Mouse (Mus musculus) ZHBTc4 (cell line): ENCODE measurements at regions not wholly inside any gene's neighbourhood (a gene's known extent, or its start where the extent isn't known, plus 50 kb on each side); places are given as distances from the start of the nearest gene placed in this dataset.
A peak's percentile ranks its signal among the peaks of the same experiment; 100 is the strongest.
"Not testable (repeated sequence)": the region's sequence is repeated elsewhere in the genome, so short reads cannot be mapped to it uniquely, and the experiment has no call there.

ENCODE experiments used
- DNase-seq: peaks from one replicate; pipeline ENCODE4 v3.0.0-alpha.2; 2011; ENCODE audit warnings: low read depth, low spot score

DNA sequence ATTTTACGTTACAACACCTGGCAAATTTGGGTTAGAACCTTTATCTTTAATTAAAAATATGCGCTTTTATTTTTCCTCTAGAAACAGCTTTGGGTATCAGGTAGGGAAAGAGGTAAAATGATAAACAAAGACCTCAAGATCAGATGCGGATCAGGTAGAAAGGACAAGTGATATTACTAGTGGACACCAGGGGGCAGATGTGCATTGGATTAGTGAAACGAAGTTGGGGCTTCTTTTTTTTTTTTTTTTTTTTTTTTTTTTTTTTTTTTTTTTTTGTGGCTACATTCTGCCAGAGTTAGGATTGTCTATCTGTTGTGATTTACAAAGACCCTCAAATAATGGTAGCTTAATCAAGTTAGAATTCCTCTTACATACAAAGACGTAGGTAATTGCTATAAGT lies 153.8 kb downstream of the Cd109 start:
- DNase-seq: peak; percentile 61

DNA sequence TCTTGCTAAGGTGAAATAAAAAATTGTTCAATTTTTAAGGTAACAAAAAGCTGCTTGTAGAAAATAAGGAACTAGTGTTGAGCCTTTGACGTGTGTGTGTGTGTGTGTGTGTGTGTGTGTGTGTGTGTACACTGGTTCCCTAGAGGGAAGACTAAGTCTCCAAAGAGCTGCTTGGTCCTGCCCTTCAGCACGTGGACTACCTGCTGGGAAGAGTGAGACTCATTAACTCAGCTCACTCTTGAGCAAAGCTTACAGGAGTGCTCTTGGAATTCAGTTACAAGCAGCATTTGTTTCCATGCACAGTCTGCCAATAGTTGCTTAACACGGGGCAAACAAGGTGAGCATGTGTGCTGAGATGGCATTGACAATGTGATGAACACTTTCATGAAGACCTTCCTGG lies 158.6 kb downstream of the Cd109 start:
- DNase-seq: no peak

DNA sequence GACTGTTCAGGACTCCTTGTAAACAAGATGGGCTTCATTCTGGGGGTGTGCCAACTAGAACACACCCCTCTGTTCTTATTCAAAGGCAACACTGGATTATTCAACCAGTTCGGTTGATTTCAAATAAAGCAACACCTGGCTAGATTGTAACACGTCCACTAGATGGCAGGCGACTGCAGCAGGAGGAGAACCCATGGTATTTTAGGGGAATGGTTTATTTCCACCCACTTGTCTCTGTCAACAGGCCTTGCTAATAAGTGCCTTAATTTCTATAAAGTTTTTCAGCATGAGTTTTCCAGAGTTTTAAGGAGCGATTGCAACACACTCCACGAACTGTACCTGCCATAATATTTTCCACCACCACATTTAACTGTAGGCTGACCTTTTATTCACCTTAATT lies 160.1 kb downstream of the Cd109 start:
- DNase-seq: peak; percentile 74

DNA sequence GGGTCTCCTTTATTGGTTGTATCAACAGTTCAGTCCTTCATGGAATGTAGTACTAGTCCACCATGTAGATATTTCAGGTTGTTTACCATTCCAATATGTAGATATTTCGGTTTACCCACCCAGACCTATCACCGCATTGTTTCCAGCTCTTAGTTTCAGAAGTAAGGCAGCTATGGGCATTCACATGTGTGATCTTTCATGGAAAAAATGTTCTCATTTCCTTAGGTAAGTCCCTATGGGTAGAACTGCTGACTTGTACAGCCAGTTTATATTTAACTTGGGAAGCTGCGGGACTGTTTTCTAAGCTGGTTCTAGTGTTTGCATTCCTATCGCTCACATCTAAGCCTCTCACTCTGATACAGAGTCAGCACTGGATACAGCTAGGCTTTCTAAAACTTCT lies 165.2 kb downstream of the Cd109 start:
- DNase-seq: no peak

DNA sequence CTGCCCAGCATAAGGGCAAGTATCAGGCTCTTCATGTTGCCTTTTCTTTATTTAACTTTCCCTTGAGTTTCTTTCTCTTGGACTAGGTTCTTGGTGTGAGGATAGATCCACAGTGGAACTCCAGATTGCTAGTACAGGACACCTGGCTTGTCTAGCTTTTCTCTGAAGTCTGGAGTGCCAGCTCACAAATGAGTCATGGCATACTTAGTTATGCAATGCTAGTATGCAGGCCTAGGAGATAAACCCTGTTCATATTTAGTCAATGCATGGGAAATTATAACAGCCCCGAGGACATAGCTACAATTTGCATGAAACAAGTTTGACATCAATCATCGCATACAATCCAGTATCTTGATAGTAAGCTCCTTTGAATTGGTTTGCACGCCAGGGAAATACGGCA lies 167.0 kb downstream of the Cd109 start:
- no peak for DNase-seq

DNA sequence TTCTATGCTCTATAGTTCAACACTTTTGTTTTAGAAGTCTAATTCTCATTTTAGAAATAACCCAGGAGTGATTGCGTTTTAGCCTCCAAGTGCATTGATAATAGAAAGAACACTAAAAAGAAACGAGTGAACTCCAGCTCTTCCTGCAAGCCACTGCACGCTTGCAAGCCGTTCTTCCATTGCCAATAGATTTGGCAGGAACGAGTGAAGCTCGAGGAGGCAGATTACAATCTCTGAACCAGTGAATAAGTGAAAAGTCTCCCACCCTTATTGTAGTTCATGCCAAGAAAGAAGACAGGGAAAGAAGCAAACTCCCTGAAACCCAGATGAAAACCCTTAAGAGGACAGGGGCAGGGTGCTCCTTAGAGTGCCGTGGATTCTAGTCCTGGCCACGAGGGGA lies 167.5 kb downstream of the Cd109 start:
- no peak for DNase-seq

DNA sequence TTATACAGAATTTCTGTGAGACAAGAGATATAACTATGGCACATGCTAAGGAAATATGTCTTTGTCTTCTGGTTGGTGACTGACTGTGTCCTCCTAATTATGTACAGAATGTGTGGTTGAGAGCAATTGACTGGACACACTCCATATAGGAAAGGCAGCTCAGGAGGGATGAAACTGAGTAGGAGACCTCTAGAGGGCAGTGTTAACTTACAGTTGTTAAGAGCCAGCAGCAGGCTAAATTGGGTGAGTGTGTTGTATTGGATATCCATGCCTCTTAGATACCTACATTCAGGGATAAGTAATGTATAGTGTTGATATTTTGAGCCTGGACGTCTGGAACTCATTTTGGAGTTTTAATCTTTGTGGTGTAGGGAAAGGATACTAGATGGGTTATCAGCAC lies 172.5 kb downstream of the Cd109 start:
- DNase-seq: peak; percentile 39

DNA sequence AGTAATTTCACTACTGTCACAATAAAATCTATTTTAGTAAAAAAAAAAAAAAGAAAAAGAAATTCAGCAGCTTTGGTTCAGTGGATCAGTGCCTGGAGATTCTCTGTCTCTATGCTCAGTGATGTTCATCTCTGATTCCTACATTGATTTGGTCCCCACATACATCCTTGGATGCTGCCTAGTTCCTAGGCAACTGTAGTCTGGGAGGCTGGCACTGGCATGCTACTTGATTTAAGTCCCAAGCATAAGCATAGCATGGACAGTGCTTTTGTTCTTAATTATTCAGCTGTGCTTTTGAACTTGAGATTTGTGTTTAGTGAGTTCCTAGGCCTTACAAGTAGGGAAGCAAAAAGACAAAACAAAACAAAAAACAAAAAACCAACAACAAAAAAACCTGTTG lies 174.4 kb downstream of the Cd109 start:
- no peak for DNase-seq

DNA sequence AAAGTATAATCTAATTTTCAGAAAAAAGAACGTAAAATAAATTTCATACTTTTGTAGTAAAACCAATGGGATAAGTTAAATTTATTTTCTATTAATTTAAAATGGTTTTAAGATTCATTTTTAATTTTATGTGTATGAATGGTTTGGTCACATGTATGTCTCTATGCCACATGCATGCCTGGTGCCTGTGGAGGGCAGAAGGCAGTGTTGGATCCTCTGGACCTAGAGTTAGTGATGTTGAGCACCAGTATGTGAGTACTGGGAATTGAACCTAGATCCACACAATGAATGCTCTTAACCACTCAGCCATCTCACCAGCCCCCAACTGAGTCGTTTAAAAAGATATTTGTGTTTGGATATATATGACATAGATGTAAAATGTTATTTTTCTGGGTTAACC lies 174.8 kb downstream of the Cd109 start:
- no peak for DNase-seq

DNA sequence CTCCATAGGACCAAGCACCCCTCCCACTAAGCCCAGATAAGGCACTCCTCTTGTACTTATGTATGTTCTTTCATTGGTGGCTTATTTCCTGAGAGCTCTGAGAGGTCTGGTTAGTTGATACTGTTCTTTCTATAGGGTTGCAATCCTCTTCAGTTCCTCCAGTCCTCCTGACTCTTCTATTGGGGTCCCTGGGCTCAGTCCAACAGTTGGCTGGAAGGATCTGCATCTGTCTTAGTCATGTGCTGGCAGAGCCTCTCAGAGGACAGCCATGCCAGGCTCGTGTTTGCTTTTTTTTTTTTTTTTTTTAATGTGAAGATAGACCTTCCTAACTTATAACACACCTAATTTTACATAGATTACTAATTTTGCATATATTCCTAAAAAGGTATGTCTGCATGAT lies 180.5 kb downstream of the Cd109 start:
- no peak for DNase-seq

DNA sequence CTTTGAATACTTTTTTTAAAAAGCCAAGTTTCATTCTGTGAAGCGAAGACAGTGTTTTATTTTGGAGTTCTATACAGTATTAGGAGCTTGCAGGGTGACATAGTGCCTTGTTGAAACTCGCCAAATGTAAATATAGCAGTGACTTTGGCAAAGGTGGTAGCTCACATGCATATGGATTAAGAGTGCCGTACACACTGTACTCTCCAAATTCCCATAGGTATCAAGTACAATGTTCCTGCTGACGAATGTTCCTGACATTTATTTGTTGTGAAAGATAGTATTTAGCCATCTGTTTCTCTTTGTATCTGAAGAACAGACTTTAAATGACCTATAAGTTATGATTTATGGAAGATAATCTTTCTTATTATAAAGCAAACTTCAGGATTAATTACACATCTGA lies 201.9 kb downstream of the Cd109 start:
- no peak for DNase-seq

DNA sequence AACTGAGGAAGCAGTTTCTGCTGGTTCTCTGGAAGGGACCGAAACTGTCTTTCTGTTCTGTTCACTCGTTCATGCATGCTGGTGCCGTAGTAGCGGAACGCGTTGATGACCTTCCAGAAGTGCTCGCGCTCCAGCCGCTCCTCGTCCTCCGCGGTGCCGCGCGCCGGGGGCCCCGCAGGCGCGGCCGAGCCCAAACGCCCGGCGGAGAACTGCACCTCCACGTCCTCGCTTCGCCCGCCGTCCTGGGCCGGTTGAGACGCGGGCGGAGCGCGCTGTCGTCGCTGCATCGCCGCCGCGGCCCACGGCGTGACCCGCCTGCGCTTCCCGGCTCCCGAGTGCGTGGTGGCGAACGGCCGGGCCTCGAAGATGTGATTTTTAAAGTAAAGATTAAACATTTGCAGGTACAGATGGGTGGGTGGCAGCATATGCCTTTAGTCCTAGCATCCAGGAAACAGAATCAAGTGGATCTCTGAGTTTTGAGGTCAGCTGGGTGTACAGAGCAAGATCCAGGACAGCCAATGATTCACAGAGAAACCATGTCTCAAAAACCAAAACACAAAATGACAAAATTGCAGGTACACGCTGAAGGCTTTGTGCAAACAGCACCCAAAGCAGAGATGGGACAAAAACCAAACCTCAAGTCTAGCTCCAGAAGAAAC lies 206.3 kb downstream of the Cd109 start:
- DNase-seq: peak; percentile 13

DNA sequence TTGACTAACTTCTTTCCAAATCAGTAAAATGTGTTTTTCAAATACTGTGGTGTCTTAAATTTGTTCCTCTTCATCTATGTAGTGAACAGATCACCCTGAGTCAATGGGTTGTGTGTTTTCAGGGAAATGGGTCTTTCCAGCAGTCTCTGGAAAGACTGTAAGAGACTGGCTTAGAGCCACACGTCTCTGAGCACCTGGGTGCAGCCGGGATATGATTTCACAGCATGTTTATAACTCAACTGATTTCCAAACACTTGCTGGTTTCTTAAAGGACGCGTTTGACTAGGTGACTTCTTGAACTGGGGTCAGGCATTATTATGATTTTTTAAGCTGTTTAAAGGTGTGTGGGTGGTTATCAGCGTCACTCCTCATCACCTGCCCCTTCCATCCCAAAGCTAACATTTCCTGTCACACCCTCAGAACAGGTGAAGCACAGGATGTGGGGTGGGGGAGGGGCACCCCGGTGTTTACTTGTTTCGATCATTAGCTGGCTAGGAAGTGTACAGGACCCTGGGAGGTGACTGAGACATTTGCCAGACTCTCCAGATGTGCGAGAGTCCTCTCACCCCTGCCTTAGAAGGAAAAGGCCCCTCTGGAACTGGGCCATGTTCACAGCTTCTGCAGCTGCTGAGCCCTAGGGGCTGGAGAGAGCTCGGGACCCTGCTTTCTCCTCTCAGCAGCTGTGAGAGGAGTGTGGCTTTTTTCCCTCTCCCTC lies 229.8 kb downstream of the Cd109 start:
- no peak for DNase-seq

DNA sequence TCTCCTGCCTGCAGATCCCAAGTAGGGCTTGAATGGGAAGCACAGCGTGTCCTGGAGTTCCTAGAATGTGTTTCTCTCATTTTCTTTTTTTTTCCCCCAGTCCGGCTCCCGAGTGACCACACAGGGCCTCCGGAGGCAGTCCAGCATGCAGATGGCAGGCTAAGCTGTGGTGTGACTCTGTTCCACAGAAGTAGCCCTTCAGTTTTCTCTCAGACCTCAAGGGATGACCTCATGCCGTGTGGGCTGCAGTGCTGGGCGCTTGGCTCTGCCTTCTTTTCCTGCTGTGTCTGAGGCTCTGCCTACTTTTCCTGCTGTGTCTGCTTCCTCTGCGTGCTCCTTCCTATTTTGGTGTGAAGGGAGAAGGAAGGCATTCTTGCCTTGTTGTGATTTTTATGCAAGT lies 230.8 kb downstream of the Cd109 start:
- DNase-seq: no peak

DNA sequence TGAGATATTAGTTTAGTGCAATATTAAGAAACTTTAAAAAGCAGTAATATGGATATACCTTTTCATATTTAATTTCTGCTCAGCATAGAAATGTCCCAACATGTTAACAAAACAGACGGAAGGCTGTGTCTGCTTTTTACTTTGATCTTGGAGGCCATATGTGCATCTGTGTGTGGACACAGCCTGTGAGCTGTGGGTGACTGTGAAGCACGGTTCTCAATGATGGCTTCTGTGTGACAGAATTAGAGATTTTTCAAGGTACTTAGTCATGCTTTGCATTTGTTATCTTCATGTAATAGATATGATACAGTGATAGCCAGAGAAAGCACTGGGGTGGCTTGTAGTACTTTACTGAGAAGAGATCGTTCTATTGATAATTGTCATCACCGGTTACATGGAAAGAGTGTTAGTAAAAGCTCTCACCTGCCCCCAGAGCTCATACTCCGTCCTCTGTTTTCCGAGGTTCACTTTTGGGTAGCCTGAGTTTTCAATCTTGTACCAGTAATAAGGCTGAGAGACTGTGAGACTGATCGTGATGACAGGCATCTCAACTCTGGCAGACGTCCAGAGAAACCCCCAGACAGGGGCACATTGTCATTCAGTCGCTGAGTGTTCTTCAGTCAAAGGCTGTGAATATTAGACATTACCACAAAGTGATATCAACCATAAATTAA lies 232.7 kb downstream of the Cd109 start:
- no peak for DNase-seq

DNA sequence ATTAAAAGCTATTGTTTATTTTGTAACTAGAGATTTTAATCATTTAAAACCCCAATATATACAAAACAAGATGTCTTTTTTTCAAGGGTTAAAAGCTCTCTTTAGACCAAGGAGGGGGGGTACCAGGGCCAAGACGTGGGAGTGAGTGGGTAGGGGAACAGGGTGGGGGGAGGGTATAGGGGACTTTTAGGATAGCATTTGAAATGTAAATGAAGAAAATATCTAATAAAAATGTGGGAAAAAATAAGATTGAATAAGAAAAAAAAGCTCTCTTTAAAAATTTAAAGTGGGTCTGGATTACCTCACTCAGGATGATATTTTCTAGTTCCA lies 233.2 kb downstream of the Cd109 start:
- not testable (repeated sequence) for DNase-seq

DNA sequence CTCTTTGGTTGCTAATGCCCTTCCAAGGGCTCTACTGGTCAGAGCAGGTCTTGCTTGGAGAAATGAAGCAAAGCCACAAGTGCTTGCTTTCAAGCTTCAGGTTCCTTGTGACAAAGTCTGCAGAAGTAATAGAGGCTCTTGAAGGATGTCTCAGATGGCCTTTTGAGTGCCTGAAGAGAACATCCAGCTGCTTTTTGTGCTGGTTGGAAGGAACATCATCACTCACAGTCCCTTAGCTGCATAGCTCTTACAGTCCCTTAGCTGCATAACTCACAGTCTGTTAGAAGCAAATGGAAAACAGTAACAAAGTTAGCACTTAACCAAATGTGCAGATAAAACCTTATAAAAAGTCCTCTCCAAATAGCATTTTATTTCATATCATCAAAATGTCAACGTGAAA lies 241.6 kb downstream of the Cd109 start:
- no peak for DNase-seq

DNA sequence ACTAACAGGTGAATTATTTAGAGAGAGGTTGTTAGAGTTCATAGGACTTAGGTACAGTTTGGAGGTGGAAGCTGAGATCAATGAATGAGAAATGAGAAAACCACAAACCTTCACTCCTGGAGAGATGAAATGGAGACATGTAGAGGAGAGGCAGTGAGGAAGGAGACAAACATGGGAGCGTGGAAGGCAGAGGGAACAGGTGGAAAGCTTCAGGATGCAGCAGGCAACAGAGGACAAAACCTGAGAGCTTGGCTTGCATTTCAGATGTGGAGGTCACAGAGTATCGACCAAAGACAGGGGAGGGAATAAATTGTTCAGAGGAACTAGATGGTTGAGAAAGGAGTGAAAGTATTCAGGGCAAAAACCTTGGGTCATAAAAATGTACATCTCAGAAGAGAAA lies 244.6 kb downstream of the Cd109 start:
- DNase-seq: no peak

DNA sequence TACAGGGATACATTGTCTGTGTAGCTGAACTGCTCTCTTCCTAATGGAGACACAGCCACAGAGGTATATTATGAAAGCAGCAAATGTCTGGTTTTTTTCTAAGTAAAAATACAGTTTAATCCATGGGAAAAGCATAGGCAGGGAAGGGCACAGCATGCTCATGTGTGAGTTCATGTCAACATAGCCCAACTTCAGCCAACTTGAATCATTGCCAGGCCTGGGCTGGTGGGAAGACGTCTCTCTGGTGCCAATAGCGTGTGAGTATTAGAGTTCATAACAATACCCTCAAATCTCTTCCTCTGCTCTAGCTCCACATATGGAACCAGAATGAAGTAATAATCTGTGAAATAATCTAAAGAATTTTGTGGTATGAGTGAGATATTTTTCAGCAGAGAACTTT lies 257.2 kb downstream of the Cd109 start:
- no peak for DNase-seq

DNA sequence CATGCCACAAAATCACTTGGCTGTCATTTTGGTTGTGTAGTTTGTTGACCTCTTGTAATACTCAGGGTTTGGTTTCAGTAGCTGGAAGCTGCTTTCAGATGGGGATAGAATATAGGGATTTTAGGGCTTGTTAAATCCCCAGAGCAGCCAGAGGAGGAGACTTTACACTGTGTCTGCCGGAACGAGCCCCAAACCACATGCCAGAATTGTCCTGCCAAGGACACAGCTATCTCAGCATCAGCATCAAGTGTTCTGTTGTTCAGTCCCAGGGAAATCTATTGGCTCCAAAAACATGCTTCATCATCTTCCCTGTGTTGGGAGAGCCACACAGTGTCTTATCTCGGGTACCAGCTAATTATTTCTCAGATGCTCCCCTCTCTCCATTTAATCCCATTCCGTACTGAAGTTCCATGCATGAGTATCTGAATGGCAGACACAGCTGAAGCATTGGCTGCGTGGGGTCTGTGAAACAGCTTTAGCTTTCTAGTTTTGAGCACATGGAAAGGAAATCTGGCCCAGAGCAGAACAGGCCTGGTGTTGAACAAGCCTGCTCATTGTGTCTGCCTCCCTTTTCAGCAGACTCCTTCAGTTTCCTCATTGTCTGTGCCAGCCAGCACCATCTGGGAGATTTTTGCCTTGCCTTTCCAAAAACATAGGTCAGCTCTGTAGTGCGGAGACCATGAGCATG lies 264.8 kb downstream of the Cd109 start:
- DNase-seq: no peak

DNA sequence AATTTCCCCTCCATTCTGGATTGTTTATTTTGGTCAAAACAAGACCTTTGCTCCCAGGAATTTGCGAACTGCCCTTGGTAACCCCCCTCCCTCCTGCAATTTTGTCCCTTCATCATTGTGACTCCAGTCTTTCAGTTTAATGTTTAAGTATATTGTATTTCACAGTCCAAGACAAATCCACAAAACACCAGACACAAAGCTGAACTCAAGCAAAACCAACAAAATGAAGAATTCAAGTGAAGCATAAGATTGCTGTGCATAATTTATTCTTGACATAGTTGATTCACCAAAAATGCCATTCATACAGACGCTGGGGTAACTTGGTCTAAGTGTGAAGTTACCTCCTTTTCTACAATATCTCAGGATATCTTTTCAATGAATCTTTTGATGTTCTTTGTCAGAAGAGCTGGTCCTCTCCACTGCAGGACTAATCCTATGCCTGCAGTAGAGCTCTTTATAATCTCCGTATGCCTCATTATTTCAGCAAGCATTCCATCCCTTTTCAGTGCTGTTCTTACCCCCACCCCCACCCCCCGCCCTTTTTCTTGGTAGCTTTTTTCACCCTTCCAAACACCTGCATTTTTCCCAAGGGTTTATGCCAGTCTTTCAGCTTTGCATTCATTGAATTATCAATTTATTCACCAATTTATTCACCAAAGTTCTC lies 265.4 kb downstream of the Cd109 start:
- no peak for DNase-seq

DNA sequence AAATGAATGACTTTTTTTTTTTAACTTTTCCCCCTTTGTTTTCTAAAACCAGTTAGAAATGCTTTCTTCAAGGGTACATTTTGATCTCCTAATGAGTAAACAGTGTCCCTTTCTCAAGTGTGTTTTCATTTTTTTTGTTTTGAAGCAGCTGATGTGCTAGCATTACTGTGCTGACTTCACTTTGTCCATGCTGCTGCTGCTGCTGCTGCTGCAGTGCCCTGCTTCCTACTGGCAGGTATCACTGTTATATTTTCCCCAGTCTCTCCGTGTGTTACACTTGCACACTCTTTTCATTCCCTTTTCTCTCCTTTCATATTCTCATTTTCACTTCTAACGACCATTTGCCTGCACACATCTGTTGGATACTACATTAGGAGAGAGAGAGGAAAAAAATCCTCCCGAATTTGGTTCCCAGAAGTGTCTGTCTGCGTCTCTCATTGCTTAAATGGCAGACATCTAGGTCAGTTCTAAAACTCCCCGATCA lies 266.0 kb downstream of the Cd109 start:
- no peak for DNase-seq
